Mouse (Mus musculus) MEL (cell line): ENCODE data around the gene Kcnmb1. TPM values are rescaled to one million over a fixed set of nuclear protein-coding genes. Genes with fewer than 3 reads are reported as not detected.

Experiments
- DNase-seq: peaks from one replicate; pipeline ENCODE4 v3.0.0; 2011; ENCODE audit warnings: low read depth, low spot score
- H3K27ac ChIP-seq: 2 replicates; pipeline ENCODE4 v1.5.1; 2012; ENCODE audit warnings: low read depth, mild to moderate bottlenecking, control low read depth, low read length, moderate library complexity; ENCODE audit not compliant: control insufficient read depth
- H3K27me3 ChIP-seq, 2 experiments: fragments of 150-350 bp in 1 of 2; sonication (generic) in 1 of 2; 2 replicates each; pipeline ENCODE4 v1.6.1; 2012; ENCODE audit warnings: low read length in 2 of 2, mild to moderate bottlenecking in 2 of 2, improper control_type of control experiment in 1 of 2, moderate library complexity in 1 of 2; ENCODE audit not compliant: insufficient read depth in 2 of 2, control insufficient read depth in 1 of 2
- H3K36me3 ChIP-seq, 2 experiments: 2 replicates each; pipeline ENCODE4 v1.6.1; 2012 to 2014; ENCODE audit warnings: low read length in 2 of 2, improper control_type of control experiment in 1 of 2, inconsistent platforms in 1 of 2, mild to moderate bottlenecking in 1 of 2; ENCODE audit not compliant: insufficient read depth in 2 of 2, control insufficient read depth in 1 of 2
- H3K4me1 ChIP-seq, 2 experiments: fragments of 150-350 bp in 1 of 2; sonication (generic) in 1 of 2; 2 replicates each; pipeline ENCODE4 v1.6.1; 2012; ENCODE audit warnings: low read length in 2 of 2, improper control_type of control experiment in 1 of 2, mild to moderate bottlenecking in 1 of 2; ENCODE audit not compliant: insufficient read depth in 2 of 2, control insufficient read depth in 1 of 2
- H3K4me3 ChIP-seq, 2 experiments: fragments of 150-350 bp in 1 of 2; sonication (generic) in 1 of 2; 2 replicates each; pipeline ENCODE4 v1.5.1; 2012; ENCODE audit warnings: low read depth in 2 of 2, low read length in 2 of 2, mild to moderate bottlenecking in 2 of 2, moderate library complexity in 2 of 2, control low read depth in 1 of 2, improper control_type of control experiment in 1 of 2; ENCODE audit not compliant: control insufficient read depth in 1 of 2, insufficient read depth in 1 of 2
- H3K79me2 ChIP-seq: 2 replicates; pipeline ENCODE4 v1.6.1; 2012; ENCODE audit warnings: mild to moderate bottlenecking, low read length, moderate library complexity; ENCODE audit not compliant: control insufficient read depth, poor library complexity, insufficient read depth
- H3K9ac ChIP-seq: 2 replicates; pipeline ENCODE4 v1.6.1; 2012; ENCODE audit warnings: low read depth, mild to moderate bottlenecking, control low read depth, low read length, moderate library complexity; ENCODE audit not compliant: control insufficient read depth, poor library complexity, severe bottlenecking
- H3K9me3 ChIP-seq: fragments of 150-350 bp; sonication (generic); replicated peaks from 2 replicates; pipeline ENCODE4 v1.6.1; 2012; ENCODE audit warnings: mild to moderate bottlenecking, low read length, improper control_type of control experiment, moderate library complexity; ENCODE audit not compliant: insufficient read depth
- BHLHE40 ChIP-seq: IDR thresholded peaks from 2 replicates; pipeline ENCODE4 v1.6.1; 2012; ENCODE audit warnings: low read depth, mild to moderate bottlenecking, inconsistent platforms, low read length, improper control_type of control experiment, borderline replicate concordance
- CHD2 ChIP-seq: IDR thresholded peaks from 2 replicates; pipeline ENCODE4 v1.6.1; 2011; ENCODE audit warnings: low read length, improper control_type of control experiment
- CTCF ChIP-seq, 3 experiments: IDR thresholded peaks in 2 of 3; conservative IDR thresholded peaks in 1 of 3; 2 replicates each; pipeline ENCODE4 v1.5.1; 2011 to 2012; ENCODE audit warnings: low read length in 3 of 3, low read depth in 2 of 3, mild to moderate bottlenecking in 2 of 3, improper control_type of control experiment in 1 of 3, inconsistent platforms in 1 of 3, mixed read lengths in 1 of 3, moderate library complexity in 1 of 3; ENCODE audit not compliant: control insufficient read depth in 1 of 3, insufficient read depth in 1 of 3, poor library complexity in 1 of 3, severe bottlenecking in 1 of 3
- EP300 ChIP-seq, 2 experiments: IDR thresholded peaks; 2 replicates each; pipeline ENCODE4 v1.6.1; 2011; ENCODE audit warnings: improper control_type of control experiment in 2 of 2, low read length in 2 of 2, low read depth in 1 of 2, mild to moderate bottlenecking in 1 of 2
- GATA1 ChIP-seq: IDR thresholded peaks from 2 replicates; pipeline ENCODE4 v1.6.1; 2011; ENCODE audit warnings: low read depth, low read length, improper control_type of control experiment
- HCFC1 ChIP-seq: IDR thresholded peaks from 2 replicates; pipeline ENCODE4 v1.6.1; 2012; ENCODE audit warnings: low read depth, mild to moderate bottlenecking, inconsistent platforms, low read length, improper control_type of control experiment, moderate library complexity
- MAFK ChIP-seq: IDR thresholded peaks from 2 replicates; pipeline ENCODE4 v1.6.1; 2011; ENCODE audit warnings: low read depth, mild to moderate bottlenecking, low read length, improper control_type of control experiment, borderline replicate concordance
- MAZ ChIP-seq: IDR thresholded peaks from 2 replicates; pipeline ENCODE4 v1.6.1; 2012; ENCODE audit warnings: low read depth, mild to moderate bottlenecking, inconsistent platforms, low read length, improper control_type of control experiment
- MXI1 ChIP-seq: IDR thresholded peaks from 2 replicates; pipeline ENCODE4 v1.6.1; 2011; ENCODE audit warnings: mild to moderate bottlenecking, low read depth, low read length, improper control_type of control experiment
- MYB ChIP-seq: IDR thresholded peaks from 2 replicates; pipeline ENCODE4 v1.6.1; 2011; ENCODE audit warnings: mild to moderate bottlenecking, low read depth, low read length, improper control_type of control experiment
- MYC ChIP-seq: IDR thresholded peaks from 2 replicates; pipeline ENCODE4 v1.6.1; 2011; ENCODE audit warnings: low read depth, mild to moderate bottlenecking, low read length, improper control_type of control experiment, moderate library complexity
- NRF1 ChIP-seq: IDR thresholded peaks from 2 replicates; pipeline ENCODE4 v1.6.1; 2014; ENCODE audit warnings: low read depth, mild to moderate bottlenecking, inconsistent platforms, low read length, improper control_type of control experiment, moderate library complexity; ENCODE audit not compliant: poor library complexity, insufficient read depth, severe bottlenecking
- POLR2AphosphoS2 ChIP-seq: IDR thresholded peaks from 2 replicates; pipeline ENCODE4 v1.6.1; 2011; ENCODE audit warnings: low read length, improper control_type of control experiment
- RCOR1 ChIP-seq: IDR thresholded peaks from 2 replicates; pipeline ENCODE4 v1.6.1; 2012; ENCODE audit warnings: low read depth, mild to moderate bottlenecking, inconsistent platforms, low read length, improper control_type of control experiment
- SIN3A ChIP-seq: IDR thresholded peaks from 2 replicates; pipeline ENCODE4 v1.6.1; 2012; ENCODE audit warnings: low read length, improper control_type of control experiment, inconsistent platforms
- SMC3 ChIP-seq: IDR thresholded peaks from 2 replicates; pipeline ENCODE4 v1.6.1; 2011; ENCODE audit warnings: low read depth, low read length, improper control_type of control experiment
- TAL1 ChIP-seq: IDR thresholded peaks from 2 replicates; pipeline ENCODE4 v1.6.1; 2012; ENCODE audit warnings: mild to moderate bottlenecking, inconsistent platforms, low read length, moderate library complexity, mixed read lengths
- TBP ChIP-seq: IDR thresholded peaks from 2 replicates; pipeline ENCODE4 v1.8.0; 2011; ENCODE audit warnings: low read depth, low read length, improper control_type of control experiment
- UBTF ChIP-seq: IDR thresholded peaks from 2 replicates; pipeline ENCODE4 v1.6.1; 2012; ENCODE audit warnings: low read depth, mild to moderate bottlenecking, inconsistent platforms, low read length, improper control_type of control experiment, moderate library complexity, borderline replicate concordance; ENCODE audit not compliant: insufficient read depth
- USF2 ChIP-seq, 2 experiments: IDR thresholded peaks; 2 replicates each; pipeline ENCODE4 v1.6.1; 2011 to 2012; ENCODE audit warnings: improper control_type of control experiment in 2 of 2, low read length in 2 of 2, borderline replicate concordance in 1 of 2, inconsistent platforms in 1 of 2, low read depth in 1 of 2, mild to moderate bottlenecking in 1 of 2; ENCODE audit not compliant: insufficient read depth in 1 of 2
- ZC3H11A ChIP-seq: IDR thresholded peaks from 2 replicates; pipeline ENCODE4 v1.6.1; 2012; ENCODE audit warnings: low read depth, mild to moderate bottlenecking, inconsistent platforms, low read length, improper control_type of control experiment
- ZKSCAN1 ChIP-seq: IDR thresholded peaks from 2 replicates; pipeline ENCODE4 v1.6.1; 2012; ENCODE audit warnings: low read depth, mild to moderate bottlenecking, inconsistent platforms, low read length, improper control_type of control experiment, moderate library complexity
- ZMIZ1 ChIP-seq: IDR thresholded peaks from 2 replicates; pipeline ENCODE4 v1.6.1; 2012; ENCODE audit warnings: low read depth, mild to moderate bottlenecking, inconsistent platforms, low read length, improper control_type of control experiment, moderate library complexity
- polyA plus RNA-seq, 2 experiments: library from polyadenylated mRNA; stranded (reverse) in 1 of 2; unstranded in 1 of 2; fragments of >175 nt in 1 of 2; fragments of >200 nt in 1 of 2; gene quantifications; 2 replicates each; pipeline versions ENCODE4 v1.2.1 to v1.2.4; 2012; ENCODE audit warnings: low replicate concordance in 2 of 2, low read depth in 1 of 2; ENCODE audit not compliant: insufficient read length in 2 of 2, insufficient read depth in 1 of 2, missing spikeins in 1 of 2
- total RNA-seq: library from RNA; depleted of rRNA; stranded (reverse); fragments of 300-350 nt; gene quantifications from 2 replicates; pipeline ENCODE4 v1.2.3, GENCODE M21; 2012

Kcnmb1 gene
- total and polyA plus RNA-seq, 3 experiments, result 0.15 to 0.85 TPM; not detected in 1

- Histone ChIP-seq H3K79me2 (no peaks in the 10 kb centered on the region), H3K9ac (no peak overlapping the region), H3K36me3 (peaks cover 0 to 2% of the 10 kb centered on the region in 2 experiments; a peak in 2 of 4 replicates), H3K27ac (no peak overlapping the region), H3K9me3 (no peaks in the 10 kb centered on the region), H3K4me1 (peaks cover 0 to 10% of the 10 kb centered on the region in 2 experiments; a peak in 3 of 4 replicates), H3K27me3 (no peaks in the 10 kb centered on the region), H3K4me3 (no peak overlapping the region)
- no peak for TF ChIP-seq SMC3
- no peak for TF ChIP-seq MYC
- no peak for TF ChIP-seq MYB
- TF ChIP-seq CHD2, result no peak
- TF ChIP-seq RCOR1, result no peak
- no peak for TF ChIP-seq ZKSCAN1
- no peak for TF ChIP-seq SIN3A
- no peak for TF ChIP-seq MXI1
- no peak for TF ChIP-seq GATA1
- DNase-seq, result no peak
Measured at GRCm38 (mm10) chr11:33951684-33952625, 10.9 kb upstream of the Kcnmb1 start.

- no peak overlapping the region for H3K27ac ChIP-seq
Measured at GRCm38 (mm10) chr11:33955982-33956381, 6.8 kb upstream of the Kcnmb1 start.

GRCm38 (mm10) chr11:33956623-33957022 is 6.2 kb upstream of the Kcnmb1 start:
- Histone ChIP-seq H3K4me3 (no peak overlapping the region), H3K27ac (no peak overlapping the region), H3K9me3 (no peaks in the 10 kb centered on the region), H3K4me1 (peaks cover 0 to 7% of the 10 kb centered on the region in 2 experiments; a peak in 1 of 4 replicates), H3K9ac (no peak overlapping the region), H3K79me2 (no peaks in the 10 kb centered on the region), H3K36me3 (no peaks in the 10 kb centered on the region), H3K27me3 (no peaks in the 10 kb centered on the region)
- DNase-seq, result no peak
- TF ChIP-seq MAZ (no peak), RCOR1 (no peak), POLR2AphosphoS2 (no peak), MAFK (no peak), NRF1 (no peak), BHLHE40 (no peak), TBP (no peak), ZMIZ1 (no peak), MYC (no peak), HCFC1 (no peak), EP300 (IDR thresholded peaks at IDR 0.05; ENCODE audit: low read depth in 1 of 2, low read length in 2 of 2) (peak; percentile 33 to 34; a peak in 2 of 4 replicates), UBTF (no peak), TAL1 (no peak), USF2 (IDR thresholded peaks at IDR 0.05; ENCODE audit: borderline replicate concordance in 1 of 2, insufficient read depth in 1 of 2, low read depth in 1 of 2, low read length in 2 of 2) (no peak)

More at GRCm38 (mm10) chr11:33955982-33956381, 6.8 kb upstream of the Kcnmb1 start:
- no peak overlapping the region for H3K4me3 ChIP-seq
- peaks cover 0 to 7% of the 10 kb centered on the region in 2 experiments; a peak in 1 of 4 replicates for H3K4me1 ChIP-seq
- H3K9ac ChIP-seq, result no peak overlapping the region
- DNase-seq, result no peak
- no peaks in the 10 kb centered on the region for H3K36me3 ChIP-seq
- no peaks in the 10 kb centered on the region for H3K9me3 ChIP-seq
- no peaks in the 10 kb centered on the region for H3K27me3 ChIP-seq
- H3K79me2 ChIP-seq, result no peaks in the 10 kb centered on the region
- TF ChIP-seq RCOR1 (no peak), ZC3H11A (no peak), CTCF (IDR thresholded peaks at IDR 0.05 in 2 of 3, conservative IDR thresholded peaks at IDR 0.05 in 1 of 3; ENCODE audit: control insufficient read depth in 1 of 3, insufficient read depth in 1 of 3, low read depth in 2 of 3, low read length in 3 of 3, poor library complexity in 1 of 3, severe bottlenecking in 1 of 3) (no peak), POLR2AphosphoS2 (no peak), GATA1 (no peak), MYB (no peak), ZMIZ1 (no peak)
